ENCODE assay signal across 29 mouse cellular contexts in genomic region chr11:83289036-83289435, GRCm38 (mm10). TPM values are rescaled to one million over a fixed set of nuclear protein-coding genes. Genes with fewer than 3 reads are reported as not detected.
"Had no signal": no experiment of that assay in that cellular context is flagged by ENCODE, and none has a peak within 500 bp of the region (broad histone marks: within the 10 kb centered on the region; RNA-seq: fewer than 3 reads in every experiment).

No protein-coding gene starts in this region.

- H3K36me3 ChIP-seq: heart, embryonic 12.5 days; hindbrain, embryonic 12.5 days; intestine, embryonic 15.5 days; limb, embryonic 12.5 days had no signal

- H3K4me2 ChIP-seq: heart, embryonic 12.5 days; hindbrain, embryonic 12.5 days; hindbrain, embryonic 14.5 days; intestine, embryonic 15.5 days; limb, embryonic 12.5 days had no signal

- DNase-seq: gastrocnemius, adult 2 months; gastrocnemius, postnatal 10 days; gastrocnemius, postnatal 25 days; heart, adult 2 months; heart, postnatal 10 days; heart, postnatal 4 days; kidney, adult 18-20 months; kidney, adult 8-10 months; kidney, postnatal 10 days; kidney, postnatal 25 days; kidney, postnatal 4 days had no signal

- ATAC-seq: hindbrain, embryonic 16.5 days; inflammation-experienced regulatory T-cells, adult 6 months; intestine, embryonic 15.5 days; intestine, postnatal 0 days had no signal

- H3K9ac ChIP-seq: heart, embryonic 12.5 days; hindbrain, embryonic 12.5 days; hindbrain, embryonic 14.5 days; intestine, embryonic 15.5 days; limb, embryonic 12.5 days had no signal

- H3K27me3 ChIP-seq: heart, embryonic 12.5 days; hindbrain, embryonic 12.5 days; intestine, embryonic 15.5 days; limb, embryonic 12.5 days had no signal

- H3K9me3 ChIP-seq: heart, embryonic 12.5 days; hindbrain, embryonic 10.5 days; hindbrain, embryonic 12.5 days; intestine, embryonic 15.5 days; limb, embryonic 10.5 days; limb, embryonic 12.5 days had no signal

- H3K4me3 ChIP-seq: gastrocnemius, adult 2 months; heart, adult 2 months; heart, embryonic 12.5 days; hindbrain, embryonic 10.5 days; hindbrain, embryonic 12.5 days; intestine, embryonic 15.5 days; layer of hippocampus, adult 2 months; left cerebral cortex, adult 2 months; limb, embryonic 10.5 days; limb, embryonic 12.5 days had no signal

- H3K27ac ChIP-seq: gastrocnemius, adult 2 months; heart, adult 2 months; hindbrain, embryonic 10.5 days; hindbrain, embryonic 12.5 days; hindbrain, embryonic 14.5 days; intestine, embryonic 15.5 days; layer of hippocampus, adult 2 months; left cerebral cortex, adult 2 months; limb, embryonic 10.5 days; limb, embryonic 12.5 days had no signal

RNA-seq across cellular contexts. Expression of gene Slfn14, which starts 2.5 kb away (rescaled TPM):
- total RNA-seq: gastrocnemius, adult 2 months; gastrocnemius, postnatal 25 days; granulocyte monocyte progenitor cell, adult 5-6 weeks; layer of hippocampus, adult 2 months; layer of hippocampus, postnatal 25 days; left cerebral cortex, adult 2 months; left cerebral cortex, postnatal 14 days; left cerebral cortex, postnatal 36 days; liver, adult 2 months had no signal
- polyA plus RNA-seq: frontal cortex, adult 2 months; heart, adult 2 months; hindbrain, embryonic 14.5 days; hindbrain, embryonic 16.5 days; intestine, postnatal 0 days; liver, adult 2 months had no signal
